Mouse (Mus musculus) forebrain, embryonic 15.5 days (tissue): ENCODE results near the gene Arhgap6. TPM values are rescaled to one million over a fixed set of nuclear protein-coding genes. Genes with fewer than 3 reads are reported as not detected.

Source experiments
- ATAC-seq: fragments of 200-750 bp; cut with Nextera tagmentation; replicated peaks from 2 replicates; pipeline ENCODE4 v1.8.0; 2017; ENCODE audit warnings: mild to moderate bottlenecking, moderate TSS enrichment, moderate library complexity
- H3K27ac ChIP-seq: fragments of 300-500 bp; sonication (generic); replicated peaks from 2 replicates; pipeline ENCODE4 v1.5.1; 2015; ENCODE audit warnings: mild to moderate bottlenecking, inconsistent platforms
- H3K27me3 ChIP-seq: fragments of 300-500 bp; sonication (generic); 2 replicates; pipeline ENCODE4 v1.6.1; 2015; ENCODE audit warnings: inconsistent platforms
- H3K36me3 ChIP-seq: fragments of 300-500 bp; sonication (generic); 2 replicates; pipeline ENCODE4 v1.6.1; 2015; ENCODE audit warnings: mild to moderate bottlenecking, inconsistent platforms
- H3K4me1 ChIP-seq: fragments of 300-500 bp; sonication (generic); 2 replicates; pipeline ENCODE4 v1.6.1; 2015; ENCODE audit warnings: inconsistent platforms
- H3K4me2 ChIP-seq: fragments of 300-500 bp; sonication (generic); replicated peaks from 2 replicates; pipeline ENCODE4 v1.6.1; 2015; ENCODE audit warnings: mild to moderate bottlenecking, inconsistent platforms
- H3K4me3 ChIP-seq: fragments of 300-500 bp; sonication (generic); 2 replicates; pipeline ENCODE4 v1.5.1; 2015; ENCODE audit warnings: mild to moderate bottlenecking, inconsistent platforms
- H3K9ac ChIP-seq: fragments of 300-500 bp; sonication (generic); replicated peaks from 2 replicates; pipeline ENCODE4 v1.6.1; 2015; ENCODE audit warnings: mild to moderate bottlenecking, inconsistent platforms
- H3K9me3 ChIP-seq: fragments of 300-500 bp; sonication (generic); 2 replicates; pipeline ENCODE4 v1.6.1; 2016; ENCODE audit warnings: inconsistent platforms
- WGBS: fragments of 180-500 bp; shearing (Covaris S2); methylation state at CpG from one replicate; pipeline ENCODE4 v1.1.7; 2015; ENCODE audit warnings: mixed read lengths; 5-methylcytosine and 5-hydroxymethylcytosine counted together
- polyA plus RNA-seq: library from polyadenylated mRNA; unstranded; fragments of >200 nt; fragmentation: Nextera tagmentation; extraction: Ambion mirVana; gene quantifications from 2 replicates; pipeline ENCODE4 v1.2.1, GENCODE M21; 2015

The Arhgap6 gene
- polyA plus RNA-seq, 1 experiment from 2014 or later: 0.46 TPM

DNA sequence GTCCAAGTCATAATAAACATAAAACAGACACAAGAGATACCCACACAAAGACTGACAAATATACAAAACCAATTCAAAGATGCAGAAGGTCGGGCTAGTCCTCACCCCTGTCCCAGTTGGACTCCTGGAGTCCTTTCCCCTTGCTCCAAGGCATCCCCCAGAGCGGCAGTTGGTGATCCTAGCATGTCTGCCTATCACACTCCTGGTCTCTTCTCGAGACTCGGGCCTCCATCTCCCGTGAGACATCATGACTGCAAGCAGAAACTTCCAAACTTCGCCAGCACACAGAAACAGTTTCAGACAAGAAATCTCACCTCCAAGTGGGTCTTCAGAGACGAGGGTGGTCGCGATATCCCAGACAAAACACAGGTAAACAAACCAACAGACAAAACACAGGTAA, 345.6 kb downstream of the Arhgap6 start:
- WGBS: 90% methylated on average over 9 of the region's 9 CpGs
- H3K4me3 ChIP-seq: no peak overlapping the region
- H3K27me3 ChIP-seq: no peaks in the 10 kb centered on the region
- no peaks in the 10 kb centered on the region for H3K4me1 ChIP-seq
- ATAC-seq: no peak
- no peaks in the 10 kb centered on the region for H3K9me3 ChIP-seq
- H3K9ac ChIP-seq: no peak overlapping the region
- no peak overlapping the region for H3K4me2 ChIP-seq
- H3K27ac ChIP-seq: no peak overlapping the region
- no peaks in the 10 kb centered on the region for H3K36me3 ChIP-seq

DNA sequence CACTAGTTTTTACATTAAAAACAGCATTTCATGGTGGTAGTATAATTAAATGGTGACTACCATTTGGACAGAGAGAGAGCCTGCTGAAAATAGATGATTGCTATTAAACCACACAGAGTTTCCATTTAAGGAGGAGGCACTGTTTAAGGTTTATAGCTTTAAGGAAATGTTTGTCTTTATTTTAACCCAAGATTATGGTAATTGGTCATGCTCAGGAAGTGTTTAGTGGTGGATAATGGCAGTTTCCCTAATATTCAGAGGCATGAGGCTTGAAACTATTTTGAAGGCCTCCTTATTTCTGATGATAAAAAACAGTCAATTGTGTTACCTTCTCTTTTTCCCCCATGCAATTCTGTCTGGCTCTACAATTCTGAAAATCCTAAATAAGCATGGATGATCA, 358.9 kb downstream of the Arhgap6 start:
- Histone ChIP-seq H3K4me3 (no peak overlapping the region), H3K9ac (no peak overlapping the region), H3K4me1 (no peaks in the 10 kb centered on the region), H3K36me3 (no peaks in the 10 kb centered on the region), H3K27ac (no peak overlapping the region), H3K9me3 (no peaks in the 10 kb centered on the region), H3K4me2 (no peak overlapping the region), H3K27me3 (no peaks in the 10 kb centered on the region; the same call in 1 of the 2 replicates)
- no peak for ATAC-seq

DNA sequence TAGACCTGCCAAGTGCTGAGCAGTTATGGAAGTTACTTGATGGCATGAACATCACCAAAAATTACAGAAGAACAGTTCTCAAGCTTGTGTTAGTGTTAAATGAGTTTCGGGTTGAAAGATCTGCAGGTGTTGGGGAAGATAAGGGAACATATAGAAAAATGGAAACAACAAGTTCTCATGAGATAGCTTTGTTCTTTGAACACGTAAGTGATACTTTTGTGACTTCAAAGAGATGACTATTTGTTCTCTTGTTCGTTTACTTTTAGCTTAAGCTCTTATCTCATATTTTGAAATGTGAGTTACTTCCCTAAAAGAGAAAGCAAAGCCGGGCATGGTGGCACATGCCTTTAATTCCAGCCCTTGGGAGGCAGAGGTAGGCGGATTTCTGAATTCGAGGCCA, 363.5 kb downstream of the Arhgap6 start:
- Histone ChIP-seq H3K27me3 (no peaks in the 10 kb centered on the region), H3K36me3 (no peaks in the 10 kb centered on the region), H3K4me2 (no peak overlapping the region), H3K27ac (no peak overlapping the region), H3K4me3 (no peak overlapping the region), H3K9me3 (no peaks in the 10 kb centered on the region), H3K4me1 (no peaks in the 10 kb centered on the region), H3K9ac (no peak overlapping the region)
- WGBS: 86% methylated on average over 6 of the region's 6 CpGs
- ATAC-seq: no peak

GRCm38 (mm10) chrX:169170981-169171380, 376.1 kb downstream of the Arhgap6 start:
- no peak overlapping the region for H3K4me2 ChIP-seq
- no peak overlapping the region for H3K9ac ChIP-seq
- H3K4me3 ChIP-seq: no peak overlapping the region
- ATAC-seq: no peak
- no peaks in the 10 kb centered on the region for H3K27me3 ChIP-seq
- 81% methylated on average over 2 of the region's 2 CpGs for WGBS
- H3K36me3 ChIP-seq: no peaks in the 10 kb centered on the region
- H3K27ac ChIP-seq: no peak overlapping the region
- H3K4me1 ChIP-seq: no peaks in the 10 kb centered on the region
- no peaks in the 10 kb centered on the region for H3K9me3 ChIP-seq

GRCm38 (mm10) chrX:169173796-169174195, 378.9 kb downstream of the Arhgap6 start:
- Histone ChIP-seq H3K27me3 (no peaks in the 10 kb centered on the region), H3K36me3 (no peaks in the 10 kb centered on the region), H3K4me1 (no peaks in the 10 kb centered on the region), H3K27ac (no peak overlapping the region), H3K9ac (no peak overlapping the region), H3K9me3 (no peaks in the 10 kb centered on the region), H3K4me3 (no peak overlapping the region), H3K4me2 (no peak overlapping the region)
- ATAC-seq: no peak
- WGBS: 60% methylated on average over 1 of the region's 1 CpGs

DNA sequence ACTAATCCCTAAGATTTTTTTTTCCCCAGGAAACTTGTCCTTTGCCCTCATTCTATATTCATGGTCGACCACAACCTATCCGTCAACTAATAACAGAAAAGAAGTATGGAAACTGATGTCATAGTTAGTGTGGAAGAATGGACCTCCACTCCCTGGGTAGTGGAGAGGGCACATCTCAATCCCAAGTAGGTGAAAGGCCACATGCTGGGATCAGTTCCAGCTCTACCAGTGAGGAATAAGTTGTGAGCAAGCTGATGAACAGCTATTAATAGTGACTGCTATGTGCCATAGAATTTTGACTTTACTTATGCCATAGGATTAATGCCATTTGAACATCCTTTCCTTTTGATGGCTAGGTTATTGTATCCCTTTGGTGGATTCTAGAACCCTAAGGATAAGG, 383.7 kb downstream of the Arhgap6 start:
- Histone ChIP-seq H3K27ac (no peak overlapping the region), H3K9me3 (no peaks in the 10 kb centered on the region), H3K9ac (no peak overlapping the region), H3K36me3 (no peaks in the 10 kb centered on the region), H3K4me3 (no peak overlapping the region), H3K4me1 (no peaks in the 10 kb centered on the region), H3K4me2 (no peak overlapping the region), H3K27me3 (no peaks in the 10 kb centered on the region)
- ATAC-seq: no peak
- WGBS: 79% methylated on average over 2 of the region's 2 CpGs

DNA sequence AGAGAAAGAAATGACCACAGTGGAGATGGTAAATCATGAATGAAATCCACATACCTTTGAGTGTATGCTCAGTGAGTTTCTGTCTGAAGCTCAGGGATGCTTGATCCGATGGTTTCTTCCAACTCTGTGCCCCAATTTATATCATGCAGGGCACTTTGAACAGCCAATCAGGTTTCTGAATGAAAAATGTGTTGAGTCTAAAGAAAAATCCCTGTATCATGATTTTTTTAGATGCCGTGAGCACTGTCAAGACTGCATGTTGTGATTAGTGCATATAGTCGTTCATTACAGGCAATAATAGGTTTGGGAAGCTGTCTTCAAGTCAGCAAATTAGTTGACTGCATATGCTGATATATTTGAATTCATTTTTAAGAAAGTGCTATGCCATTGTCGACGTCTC, 392.2 kb downstream of the Arhgap6 start, which contains the start of gene Amelx:
Gene Amelx, minus strand, starts transcription at position 101 of the 400 bp plus-strand sequence.
- no peaks in the 10 kb centered on the region for H3K36me3 ChIP-seq
- H3K9me3 ChIP-seq: no peaks in the 10 kb centered on the region
- H3K27ac ChIP-seq: no peak within 1 kb of the TSS
- H3K4me2 ChIP-seq: no peak within 1 kb of the TSS
- no peaks in the 10 kb centered on the region for H3K4me1 ChIP-seq
- no peak within 1 kb of the TSS for H3K9ac ChIP-seq
- no peak for ATAC-seq
- no peaks in the 10 kb centered on the region for H3K27me3 ChIP-seq
- WGBS: 83% methylated on average over 5 of the region's 5 CpGs
- no peak within 1 kb of the TSS for H3K4me3 ChIP-seq

GRCm38 (mm10) chrX:169210019-169210418, 415.1 kb downstream of the Arhgap6 start:
- Histone ChIP-seq H3K9me3 (no peaks in the 10 kb centered on the region), H3K4me2 (no peak overlapping the region), H3K4me3 (no peak overlapping the region), H3K9ac (no peak overlapping the region), H3K36me3 (no peaks in the 10 kb centered on the region), H3K4me1 (no peaks in the 10 kb centered on the region), H3K27me3 (no peaks in the 10 kb centered on the region), H3K27ac (no peak overlapping the region)
- no peak for ATAC-seq
- WGBS: 70% methylated on average over 3 of the region's 3 CpGs

DNA sequence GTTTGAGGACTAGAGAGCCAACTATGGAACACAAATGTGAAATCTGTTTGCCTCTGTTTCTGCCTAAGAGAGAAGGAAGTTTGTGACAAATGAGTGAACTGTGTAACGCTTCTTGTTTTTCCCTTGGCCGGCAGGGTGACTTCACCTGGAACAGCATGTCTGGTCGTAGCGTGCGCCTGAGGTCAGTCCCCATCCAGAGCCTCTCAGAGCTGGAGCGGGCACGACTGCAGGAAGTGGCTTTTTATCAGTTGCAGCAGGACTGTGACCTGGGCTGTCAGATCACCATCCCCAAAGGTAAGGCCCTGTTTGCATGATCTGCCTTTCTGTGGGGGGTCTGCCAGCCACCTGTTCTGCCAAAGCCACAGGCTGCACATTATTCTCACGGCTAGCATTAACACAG, 425.2 kb downstream of the Arhgap6 start:
- no peaks in the 10 kb centered on the region for H3K9me3 ChIP-seq
- no peak overlapping the region for H3K4me3 ChIP-seq
- ATAC-seq: no peak
- no peak overlapping the region for H3K9ac ChIP-seq
- H3K36me3 ChIP-seq: no peaks in the 10 kb centered on the region
- H3K4me1 ChIP-seq: no peaks in the 10 kb centered on the region
- H3K27ac ChIP-seq: no peak overlapping the region
- H3K27me3 ChIP-seq: no peaks in the 10 kb centered on the region
- 83% methylated on average over 8 of the region's 8 CpGs for WGBS
- H3K4me2 ChIP-seq: no peak overlapping the region

- ATAC-seq: no peak
- H3K27ac ChIP-seq: no peak overlapping the region
- WGBS: 85% methylated on average over 3 of the region's 3 CpGs
Measured at GRCm38 (mm10) chrX:169222357-169223062, 427.6 kb downstream of the Arhgap6 start.

GRCm38 (mm10) chrX:169255915-169256314, 461.0 kb downstream of the Arhgap6 start:
- Histone ChIP-seq H3K27ac (no peak overlapping the region), H3K4me2 (no peak overlapping the region), H3K36me3 (no peaks in the 10 kb centered on the region), H3K27me3 (no peaks in the 10 kb centered on the region), H3K4me3 (no peak overlapping the region), H3K9ac (no peak overlapping the region), H3K4me1 (no peaks in the 10 kb centered on the region), H3K9me3 (no peaks in the 10 kb centered on the region)
- 78% methylated on average over 1 of the region's 1 CpGs for WGBS
- no peak for ATAC-seq

More at GRCm38 (mm10) chrX:169222357-169223062, 427.6 kb downstream of the Arhgap6 start:
- Histone ChIP-seq H3K4me2 (no peak overlapping the region), H3K4me1 (no peaks in the 10 kb centered on the region), H3K36me3 (no peaks in the 10 kb centered on the region), H3K27me3 (no peaks in the 10 kb centered on the region), H3K9me3 (no peaks in the 10 kb centered on the region), H3K9ac (no peak overlapping the region), H3K4me3 (no peak overlapping the region)

DNA sequence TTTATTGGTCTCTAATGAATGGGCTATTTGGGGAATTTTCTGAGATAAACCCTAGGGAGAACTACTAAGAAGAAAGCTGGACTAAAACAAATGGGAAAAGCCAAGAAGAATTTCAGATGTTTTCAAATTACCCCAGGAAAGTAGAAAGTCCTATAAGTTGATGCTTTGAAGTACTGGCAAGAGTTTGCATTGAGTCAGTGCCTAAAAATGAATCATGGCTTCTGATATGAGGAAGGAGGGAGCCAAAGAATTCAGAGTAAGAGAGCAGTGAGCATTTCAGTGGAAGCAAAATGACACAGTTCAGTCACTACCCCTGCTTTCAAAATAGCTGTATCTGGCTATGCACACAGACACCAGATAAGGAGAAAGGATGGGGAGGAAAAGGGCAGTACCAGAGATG, 461.8 kb downstream of the Arhgap6 start:
- no peak for ATAC-seq
- no peak overlapping the region for H3K27ac ChIP-seq
- no peaks in the 10 kb centered on the region for H3K27me3 ChIP-seq

DNA sequence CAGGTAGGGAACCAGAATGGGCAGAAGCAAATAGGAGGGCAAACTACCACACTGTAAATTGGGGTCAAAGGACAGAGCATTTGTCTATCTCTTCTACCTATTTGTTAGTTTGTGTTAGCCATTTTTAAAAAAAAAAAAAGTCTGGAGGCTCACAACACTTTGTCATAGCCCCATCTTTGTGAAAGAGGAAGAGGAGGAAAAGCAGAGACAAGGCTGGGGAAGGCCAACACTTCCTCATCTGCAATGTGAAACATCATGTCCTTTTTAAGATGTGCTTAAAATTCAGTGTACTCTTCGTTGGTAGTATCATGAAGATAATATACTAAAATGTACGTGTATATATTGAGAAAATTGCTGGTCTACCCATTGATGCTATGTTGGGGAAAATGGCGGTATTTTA, 466.1 kb downstream of the Arhgap6 start:
- H3K9me3 ChIP-seq: no peaks in the 10 kb centered on the region
- 80% methylated on average over 3 of the region's 3 CpGs for WGBS
- no peaks in the 10 kb centered on the region for H3K27me3 ChIP-seq
- H3K27ac ChIP-seq: no peak overlapping the region
- H3K36me3 ChIP-seq: no peaks in the 10 kb centered on the region
- no peak overlapping the region for H3K4me3 ChIP-seq
- ATAC-seq: no peak
- no peak overlapping the region for H3K9ac ChIP-seq
- H3K4me2 ChIP-seq: no peak overlapping the region
- H3K4me1 ChIP-seq: no peaks in the 10 kb centered on the region

More for the DNA sequence above, 461.8 kb downstream of the Arhgap6 start:
- Histone ChIP-seq H3K36me3 (no peaks in the 10 kb centered on the region), H3K4me2 (no peak overlapping the region), H3K9me3 (no peaks in the 10 kb centered on the region), H3K4me3 (no peak overlapping the region), H3K9ac (no peak overlapping the region), H3K4me1 (no peaks in the 10 kb centered on the region)
